Mouse (Mus musculus): ENCODE data around the gene Clint1. TPM values are rescaled to one million over a fixed set of nuclear protein-coding genes. Genes with fewer than 3 reads are reported as not detected.

Gene Clint1
- total RNA-seq (2014; rRNA removed) (32.7 and 34.5 TPM in 2 replicates), polyA plus RNA-seq (2015; fragmentation: Nextera tagmentation; extraction: Ambion mirVana) (25.4 and 27.6 TPM in 2 replicates)

- no peak for TF ChIP-seq CTCF (IDR thresholded peaks at IDR 0.05)
Measured at GRCm38 (mm10) chr11:45851516-45852123, at the start of gene Clint1. Clint1 (plus strand) TSS chr11:45852051.

DNA sequence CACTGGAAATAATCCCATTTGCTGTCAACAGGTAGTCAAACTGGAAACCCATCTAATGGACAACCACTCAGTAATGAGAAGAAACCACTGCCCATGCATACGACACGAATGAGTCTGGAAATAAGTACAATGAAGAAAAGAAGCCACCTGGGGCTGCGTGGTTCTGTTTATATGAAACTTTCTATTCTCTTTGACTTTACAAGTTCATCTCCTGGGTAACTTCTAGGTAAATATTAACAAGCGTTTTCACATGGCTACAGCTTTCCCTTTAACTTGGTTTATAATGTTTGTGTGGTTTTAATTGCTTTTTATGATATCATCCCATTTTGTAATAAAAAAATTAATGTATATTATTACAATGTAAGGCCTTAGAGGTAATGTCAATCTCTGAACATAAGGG lies 47.8 kb upstream of the Clint1 start:
- Histone ChIP-seq H3K4me2 (ENCODE audit: low read depth, low read length, poor library complexity, severe bottlenecking) (no peak overlapping the region), H3K36me3 (ENCODE audit: insufficient read depth, low read length) (no peaks in the 10 kb centered on the region), H3K4me3 (ENCODE audit: low read depth, low read length) (no peak overlapping the region), H3K9ac (replicated peaks; ENCODE audit: low read length, poor library complexity, severe bottlenecking) (no peak overlapping the region), H3K27me3 (ENCODE audit: insufficient read depth, low read length) (no peaks in the 10 kb centered on the region), H3K27ac (ENCODE audit: low read depth, low read length) (no peak overlapping the region), H3K9me3 (ENCODE audit: low read length) (no peaks in the 10 kb centered on the region), H3K4me1 (ENCODE audit: insufficient read depth, low read length) (no peaks in the 10 kb centered on the region)
- 88% methylated on average over 4 of the region's 4 CpGs for WGBS
- DNase-seq (ENCODE audit: low spot score), result no peak
- ATAC-seq (ENCODE audit: low FRiP score), result no peak
- no peak for TF ChIP-seq CTCF (IDR thresholded peaks at IDR 0.05)

More at GRCm38 (mm10) chr11:45851516-45852123, at the start of gene Clint1:
- DNase-seq (ENCODE audit: low spot score), result peak; percentile 86
- under 1% methylated on average over 55 of the region's 57 CpGs for WGBS
- H3K9me3 ChIP-seq (ENCODE audit: low read length), result no peaks in the 10 kb centered on the region
- H3K27ac ChIP-seq (ENCODE audit: low read depth, low read length), result peak within 1 kb of the TSS; percentile 69
- peak within 1 kb of the TSS; percentile 92 for H3K9ac ChIP-seq (replicated peaks; ENCODE audit: low read length, poor library complexity, severe bottlenecking)
- no peaks in the 10 kb centered on the region for H3K27me3 ChIP-seq (ENCODE audit: insufficient read depth, low read length)
- H3K4me2 ChIP-seq (ENCODE audit: low read depth, low read length, poor library complexity, severe bottlenecking), result peak within 1 kb of the TSS; percentile 68
- H3K36me3 ChIP-seq (ENCODE audit: insufficient read depth, low read length), result no peaks in the 10 kb centered on the region
- ATAC-seq (ENCODE audit: low FRiP score), result peak; percentile 96
- peaks cover 6% of the 10 kb centered on the region; the same call in 1 of the 2 replicates for H3K4me1 ChIP-seq (ENCODE audit: insufficient read depth, low read length)
- peak within 1 kb of the TSS; percentile 99 for H3K4me3 ChIP-seq (ENCODE audit: low read depth, low read length)

DNA sequence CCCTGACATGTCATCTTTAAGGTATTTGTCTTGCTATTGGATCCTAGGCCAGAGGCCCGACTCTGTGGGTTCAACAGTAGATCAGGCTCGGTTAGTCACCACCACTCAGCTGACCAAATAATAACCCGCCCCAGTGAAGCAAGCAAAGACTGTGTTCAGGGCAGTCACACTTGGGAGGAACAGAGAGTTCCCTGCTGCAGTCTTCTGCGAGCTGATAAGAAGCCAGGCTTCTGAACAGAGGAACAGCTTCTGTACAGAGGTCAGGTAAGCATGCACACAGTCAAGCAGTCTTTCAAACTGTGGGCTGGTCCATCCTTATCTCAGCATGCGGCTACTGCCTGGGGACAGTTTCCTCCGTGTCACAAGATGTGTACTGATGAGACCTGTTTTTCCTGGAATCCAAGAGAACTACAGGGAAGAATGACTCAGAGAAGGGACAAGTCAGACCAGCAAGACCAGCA lies 46.5 kb upstream of the Clint1 start:
- TF ChIP-seq CTCF (IDR thresholded peaks at IDR 0.05), result no peak

GRCm38 (mm10) chr11:45805810-45806209 lies 46.0 kb upstream of the Clint1 start:
- H3K4me1 ChIP-seq (ENCODE audit: insufficient read depth, low read length), result no peaks in the 10 kb centered on the region
- TF ChIP-seq CTCF (IDR thresholded peaks at IDR 0.05), result no peak
- DNase-seq (ENCODE audit: low spot score) (no peak), ATAC-seq (ENCODE audit: low FRiP score) (no peak)
- no peaks in the 10 kb centered on the region for H3K36me3 ChIP-seq (ENCODE audit: insufficient read depth, low read length)
- WGBS, result 83% methylated on average over 2 of the region's 2 CpGs
- no peak overlapping the region for H3K4me2 ChIP-seq (ENCODE audit: low read depth, low read length, poor library complexity, severe bottlenecking)
- no peak overlapping the region for H3K4me3 ChIP-seq (ENCODE audit: low read depth, low read length)
- H3K27me3 ChIP-seq (ENCODE audit: insufficient read depth, low read length), result no peaks in the 10 kb centered on the region
- H3K27ac ChIP-seq (ENCODE audit: low read depth, low read length), result no peak overlapping the region
- H3K9ac ChIP-seq (replicated peaks; ENCODE audit: low read length, poor library complexity, severe bottlenecking), result no peak overlapping the region
- H3K9me3 ChIP-seq (ENCODE audit: low read length), result no peaks in the 10 kb centered on the region

More for the DNA sequence above, 46.5 kb upstream of the Clint1 start:
- ATAC-seq (ENCODE audit: low FRiP score), result no peak
- Histone ChIP-seq H3K4me3 (ENCODE audit: low read depth, low read length) (no peak overlapping the region), H3K9ac (replicated peaks; ENCODE audit: low read length, poor library complexity, severe bottlenecking) (no peak overlapping the region), H3K36me3 (ENCODE audit: insufficient read depth, low read length) (no peaks in the 10 kb centered on the region), H3K27ac (ENCODE audit: low read depth, low read length) (no peak overlapping the region), H3K9me3 (ENCODE audit: low read length) (no peaks in the 10 kb centered on the region), H3K4me2 (ENCODE audit: low read depth, low read length, poor library complexity, severe bottlenecking) (no peak overlapping the region), H3K27me3 (ENCODE audit: insufficient read depth, low read length) (no peaks in the 10 kb centered on the region), H3K4me1 (ENCODE audit: insufficient read depth, low read length) (no peaks in the 10 kb centered on the region)
- 79% methylated on average over 6 of the region's 6 CpGs for WGBS
- no peak for DNase-seq (ENCODE audit: low spot score)

DNA sequence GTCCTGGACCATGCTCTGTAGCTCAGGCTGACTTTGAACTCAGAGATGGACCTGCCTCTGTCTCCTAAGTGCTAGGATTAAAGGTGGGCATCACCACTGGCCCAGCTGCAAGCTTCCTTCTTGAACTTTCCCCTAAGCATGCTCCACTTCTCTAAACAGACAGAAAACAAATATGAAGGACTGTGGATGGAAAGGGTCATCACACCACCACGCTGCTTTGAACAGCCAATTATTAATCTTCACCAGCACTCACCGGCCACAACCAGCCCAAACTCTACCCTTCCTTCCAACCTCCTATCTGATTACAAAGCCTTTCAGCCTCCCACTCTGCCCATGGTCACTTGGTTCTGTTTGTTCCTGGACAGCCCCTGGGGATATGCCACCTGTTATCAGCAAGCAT lies 45.6 kb upstream of the Clint1 start:
- Histone ChIP-seq H3K27me3 (ENCODE audit: insufficient read depth, low read length) (no peaks in the 10 kb centered on the region), H3K36me3 (ENCODE audit: insufficient read depth, low read length) (no peaks in the 10 kb centered on the region), H3K27ac (ENCODE audit: low read depth, low read length) (no peak overlapping the region), H3K4me2 (ENCODE audit: low read depth, low read length, poor library complexity, severe bottlenecking) (no peak overlapping the region), H3K4me1 (ENCODE audit: insufficient read depth, low read length) (no peaks in the 10 kb centered on the region), H3K9me3 (ENCODE audit: low read length) (no peaks in the 10 kb centered on the region), H3K9ac (replicated peaks; ENCODE audit: low read length, poor library complexity, severe bottlenecking) (no peak overlapping the region), H3K4me3 (ENCODE audit: low read depth, low read length) (no peak overlapping the region)
- DNase-seq (ENCODE audit: low spot score) (no peak), ATAC-seq (ENCODE audit: low FRiP score) (no peak)
- TF ChIP-seq CTCF (IDR thresholded peaks at IDR 0.05), result no peak
- WGBS, result 93% methylated on average over 2 of the region's 2 CpGs

GRCm38 (mm10) chr11:45806809-45807208 lies 45.0 kb upstream of the Clint1 start:
- TF ChIP-seq CTCF (IDR thresholded peaks at IDR 0.05), result no peak
- H3K4me2 ChIP-seq (ENCODE audit: low read depth, low read length, poor library complexity, severe bottlenecking), result no peak overlapping the region
- 83% methylated on average over 3 of the region's 3 CpGs for WGBS

More at GRCm38 (mm10) chr11:45806809-45807208, 45.0 kb upstream of the Clint1 start:
- H3K36me3 ChIP-seq (ENCODE audit: insufficient read depth, low read length), result no peaks in the 10 kb centered on the region
- no peaks in the 10 kb centered on the region for H3K27me3 ChIP-seq (ENCODE audit: insufficient read depth, low read length)
- no peaks in the 10 kb centered on the region for H3K9me3 ChIP-seq (ENCODE audit: low read length)
- no peak overlapping the region for H3K9ac ChIP-seq (replicated peaks; ENCODE audit: low read length, poor library complexity, severe bottlenecking)
- H3K27ac ChIP-seq (ENCODE audit: low read depth, low read length), result no peak overlapping the region
- DNase-seq (ENCODE audit: low spot score), result no peak
- no peak overlapping the region for H3K4me3 ChIP-seq (ENCODE audit: low read depth, low read length)
- ATAC-seq (ENCODE audit: low FRiP score), result no peak
- no peaks in the 10 kb centered on the region for H3K4me1 ChIP-seq (ENCODE audit: insufficient read depth, low read length)

Data from midbrain, postnatal 0 days (tissue).